Mouse (Mus musculus) embryonic facial prominence, embryonic 15.5 days (tissue): ENCODE results near the gene Pcare. TPM values are rescaled to one million over a fixed set of nuclear protein-coding genes. Genes with fewer than 3 reads are reported as not detected.

Source experiments
- ATAC-seq: fragments of 200-750 bp; cut with Nextera tagmentation; 2 replicates; pipeline ENCODE4 v1.8.0; 2017; ENCODE audit warnings: low read depth, moderate TSS enrichment; ENCODE audit not compliant: insufficient number of reproducible peaks, low FRiP score, low TSS enrichment
- H3K27ac ChIP-seq: fragments of 300-500 bp; sonication (generic); replicated peaks from 2 replicates; pipeline ENCODE4 v1.5.1; 2015; ENCODE audit warnings: mild to moderate bottlenecking, inconsistent platforms
- H3K27me3 ChIP-seq: fragments of 300-500 bp; sonication (generic); 2 replicates; pipeline ENCODE4 v1.6.1; 2015; ENCODE audit warnings: inconsistent platforms
- H3K36me3 ChIP-seq: fragments of 300-500 bp; sonication (generic); 2 replicates; pipeline ENCODE4 v1.6.1; 2015; ENCODE audit warnings: mild to moderate bottlenecking, inconsistent platforms
- H3K4me1 ChIP-seq: fragments of 300-500 bp; sonication (generic); 2 replicates; pipeline ENCODE4 v1.6.1; 2015; ENCODE audit warnings: inconsistent platforms
- H3K4me2 ChIP-seq: fragments of 300-500 bp; sonication (generic); replicated peaks from 2 replicates; pipeline ENCODE4 v1.6.1; 2015; ENCODE audit warnings: mild to moderate bottlenecking, inconsistent platforms
- H3K4me3 ChIP-seq: fragments of 300-500 bp; sonication (generic); replicated peaks from 2 replicates; pipeline ENCODE4 v1.5.1; 2015; ENCODE audit warnings: mild to moderate bottlenecking, inconsistent platforms
- H3K9ac ChIP-seq: fragments of 300-500 bp; sonication (generic); 2 replicates; pipeline ENCODE4 v1.6.1; 2015; ENCODE audit warnings: inconsistent platforms
- H3K9me3 ChIP-seq: fragments of 300-500 bp; sonication (generic); replicated peaks from 2 replicates; pipeline ENCODE4 v1.6.1; 2016; ENCODE audit warnings: inconsistent platforms
- WGBS: fragments of 180-500 bp; shearing (Covaris S2); methylation state at CpG from one replicate; pipeline ENCODE4 v1.1.7; 2015; 5-methylcytosine and 5-hydroxymethylcytosine counted together
- polyA plus RNA-seq: library from polyadenylated mRNA; unstranded; fragments of >200 nt; fragmentation: Nextera tagmentation; extraction: Ambion mirVana; gene quantifications from 2 replicates; pipeline ENCODE4 v1.2.1, GENCODE M21; 2015

Pcare gene
- polyA plus RNA-seq, 1 experiment from 2014 or later, result not detected

- H3K9ac ChIP-seq, result no peak overlapping the region
- no peaks in the 10 kb centered on the region for H3K36me3 ChIP-seq
- no peaks in the 10 kb centered on the region for H3K9me3 ChIP-seq
- no peak overlapping the region for H3K4me3 ChIP-seq
- no peaks in the 10 kb centered on the region for H3K27me3 ChIP-seq
- no peak overlapping the region for H3K27ac ChIP-seq
- H3K4me2 ChIP-seq, result no peak overlapping the region
- 66% methylated on average over 5 of the region's 5 CpGs for WGBS
- no peaks in the 10 kb centered on the region for H3K4me1 ChIP-seq
- ATAC-seq, result no peak
Observed at GRCm38 (mm10) chr17:71696396-71696795, 56.3 kb downstream of the Pcare start.

- no peaks in the 10 kb centered on the region for H3K9me3 ChIP-seq
- H3K36me3 ChIP-seq, result no peaks in the 10 kb centered on the region
- no peaks in the 10 kb centered on the region for H3K4me1 ChIP-seq
- no peaks in the 10 kb centered on the region for H3K27me3 ChIP-seq
- H3K27ac ChIP-seq, result no peak overlapping the region
- H3K4me3 ChIP-seq, result no peak overlapping the region
- no peak for ATAC-seq
- H3K4me2 ChIP-seq, result no peak overlapping the region
- WGBS, result 68% methylated on average over 15 of the region's 15 CpGs
- no peak overlapping the region for H3K9ac ChIP-seq
Observed at GRCm38 (mm10) chr17:71695716-71696315, 56.9 kb downstream of the Pcare start.

- no peak overlapping the region for H3K27ac ChIP-seq
- no peak for ATAC-seq
- H3K4me3 ChIP-seq, result no peak overlapping the region
- no peak overlapping the region for H3K9ac ChIP-seq
- H3K9me3 ChIP-seq, result no peaks in the 10 kb centered on the region
- WGBS, result 86% methylated on average over 8 of the region's 8 CpGs
- H3K36me3 ChIP-seq, result no peaks in the 10 kb centered on the region
- H3K4me1 ChIP-seq, result no peaks in the 10 kb centered on the region
- no peak overlapping the region for H3K4me2 ChIP-seq
- no peaks in the 10 kb centered on the region for H3K27me3 ChIP-seq
Observed at GRCm38 (mm10) chr17:71695151-71695550, 57.5 kb downstream of the Pcare start.

GRCm38 (mm10) chr17:71693780-71694179, 58.9 kb downstream of the Pcare start:
- no peaks in the 10 kb centered on the region for H3K27me3 ChIP-seq
- 50% methylated on average over 8 of the region's 8 CpGs for WGBS
- no peaks in the 10 kb centered on the region for H3K9me3 ChIP-seq
- H3K9ac ChIP-seq, result no peak overlapping the region
- H3K4me3 ChIP-seq, result no peak overlapping the region
- no peak overlapping the region for H3K4me2 ChIP-seq
- H3K4me1 ChIP-seq, result no peaks in the 10 kb centered on the region
- no peaks in the 10 kb centered on the region for H3K36me3 ChIP-seq
- ATAC-seq, result no peak
- no peak overlapping the region for H3K27ac ChIP-seq

Other genes with a start within 250 kb of the Pcare start
- 32.2 and 36.9 TPM in 2 replicates for gene Ndc80, start 226.0 kb downstream of the Pcare start, polyA plus RNA-seq
- 0.73 and 0.83 TPM in 2 replicates for gene Spdya, start 200.8 kb downstream of the Pcare start, polyA plus RNA-seq
- gene Wdr43, start 137.0 kb downstream of the Pcare start, polyA plus RNA-seq, result 65.0 and 70.6 TPM in 2 replicates
- gene Togaram2, start 79.6 kb downstream of the Pcare start, polyA plus RNA-seq, result 3.1 and 5.3 TPM in 2 replicates
- 17.6 and 19.0 TPM in 2 replicates for gene Clip4, start 15.6 kb upstream of the Pcare start, polyA plus RNA-seq